Mouse (Mus musculus): Measurements from ENCODE around the gene Cdc42ep4.

GRCm38 (mm10) chr11:113754845-113755244 is 3.2 kb upstream of the Cdc42ep4 start:
- TF ChIP-seq CTCF (IDR thresholded peaks at IDR 0.05; ENCODE audit: insufficient read depth, low read depth, low read length) (no peak), POLR2A (IDR thresholded peaks at IDR 0.05; ENCODE audit: insufficient read depth, low read depth, low read length) (no peak)

All from olfactory bulb, adult 2 months (tissue).